ENCODE assay signal across 17 mouse cellular contexts in the genomic region with DNA sequence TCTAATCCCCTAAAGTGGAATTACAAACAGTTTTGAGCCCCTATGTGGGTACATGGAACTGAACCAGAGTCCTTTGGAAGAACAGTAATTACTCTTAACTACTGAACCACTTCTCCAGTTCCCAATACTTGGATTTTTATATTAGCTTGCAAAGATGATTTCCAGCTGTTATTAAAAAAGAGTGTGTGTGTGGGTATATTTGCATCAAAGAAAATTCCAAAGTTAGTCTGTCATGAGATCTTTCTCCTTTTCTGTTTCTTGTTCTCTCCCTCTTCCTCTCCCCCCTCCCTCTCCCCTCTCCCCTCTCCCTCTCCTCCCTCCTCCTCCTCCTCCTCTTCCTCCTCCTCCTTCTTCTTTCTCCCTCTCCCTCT. TPM values are rescaled to one million over a fixed set of nuclear protein-coding genes. Genes with fewer than 3 reads are reported as not detected.
DNase-seq lines count a peak whose midpoint lies in the region; ATAC-seq and TF ChIP-seq lines count a peak whose summit lies in the region.
"Had no signal": no experiment of that assay in that cellular context is flagged by ENCODE, and none has a peak within 500 bp of the region (broad histone marks: within the 10 kb centered on the region; RNA-seq: fewer than 3 reads in every experiment).

No protein-coding gene starts in this region.

- H3K27ac ChIP-seq in kidney, postnatal 0 days: no peak overlapping the region
- peak overlapping the region; percentile 55; the same call in 1 of the 2 replicates for H3K27ac ChIP-seq in lung, embryonic 15.5 days
- H3K27ac ChIP-seq in lung, postnatal 0 days (ENCODE audit: low read length): 0 out of 2 replicates have a peak overlapping the region, but pooled peaks have one; percentile 9
- H3K27ac ChIP-seq: embryonic facial prominence, embryonic 10.5 days; embryonic facial prominence, embryonic 12.5 days; forebrain, embryonic 13.5 days; forebrain, embryonic 15.5 days had no signal

- peak; percentile 25; the same call in 1 of the 2 replicates for TF ChIP-seq EP300 in lung, postnatal 0 days (IDR thresholded peaks at IDR 0.05)

- TF ChIP-seq CTCF in kidney, postnatal 0 days (IDR thresholded peaks at IDR 0.05; ENCODE audit: low read depth): no peak
- TF ChIP-seq CTCF in lung, adult 2 months (IDR thresholded peaks at IDR 0.05; ENCODE audit: insufficient read depth, low read length): no peak
- no peak for TF ChIP-seq CTCF in lung, postnatal 0 days (IDR thresholded peaks at IDR 0.05)

- H3K4me1 ChIP-seq in kidney, postnatal 0 days (replicated peaks; ENCODE audit: insufficient read depth, low read length): no peaks in the 10 kb centered on the region
- peaks cover 5% of the 10 kb centered on the region; the same call in 1 of the 2 replicates for H3K4me1 ChIP-seq in lung, embryonic 15.5 days
- no peaks in the 10 kb centered on the region for H3K4me1 ChIP-seq in lung, adult 2 months (ENCODE audit: control insufficient read depth, insufficient read depth, low read length)
- no peaks in the 10 kb centered on the region for H3K4me1 ChIP-seq in lung, postnatal 0 days (ENCODE audit: insufficient read depth, low read depth, low read length)
- H3K4me1 ChIP-seq: embryonic facial prominence, embryonic 12.5 days; forebrain, embryonic 13.5 days; forebrain, embryonic 15.5 days had no signal

- H3K4me3 ChIP-seq in kidney, postnatal 0 days (replicated peaks; ENCODE audit: low read depth, low read length): no peak overlapping the region
- H3K4me3 ChIP-seq in lung, embryonic 15.5 days: no peak overlapping the region
- no peak overlapping the region for H3K4me3 ChIP-seq in lung, adult 2 months (replicated peaks; ENCODE audit: extremely low read depth, low read depth, low read length)
- no peak overlapping the region for H3K4me3 ChIP-seq in lung, postnatal 0 days (ENCODE audit: low read depth, low read length)
- H3K4me3 ChIP-seq: embryonic facial prominence, embryonic 10.5 days; embryonic facial prominence, embryonic 12.5 days; forebrain, embryonic 13.5 days; forebrain, embryonic 15.5 days had no signal

- no peak overlapping the region for H3K9ac ChIP-seq in kidney, postnatal 0 days (ENCODE audit: low read depth, low read length)
- no peak overlapping the region for H3K9ac ChIP-seq in lung, embryonic 15.5 days
- H3K9ac ChIP-seq in lung, postnatal 0 days (replicated peaks; ENCODE audit: low read depth): no peak overlapping the region
- H3K9ac ChIP-seq: embryonic facial prominence, embryonic 12.5 days; forebrain, embryonic 13.5 days; forebrain, embryonic 15.5 days had no signal

- no peak overlapping the region for H3K4me2 ChIP-seq in kidney, postnatal 0 days (ENCODE audit: low read length)
- H3K4me2 ChIP-seq in lung, embryonic 15.5 days: no peak overlapping the region
- no peak overlapping the region for H3K4me2 ChIP-seq in lung, postnatal 0 days (replicated peaks; ENCODE audit: low read depth, low read length)
- H3K4me2 ChIP-seq: embryonic facial prominence, embryonic 12.5 days; forebrain, embryonic 13.5 days; forebrain, embryonic 15.5 days had no signal

- TF ChIP-seq POLR2A in lung, adult 2 months (IDR thresholded peaks at IDR 0.05; ENCODE audit: borderline replicate concordance, extremely low read depth, low read depth, low read length): no peak

- no peaks in the 10 kb centered on the region for H3K36me3 ChIP-seq in kidney, postnatal 0 days (ENCODE audit: insufficient read depth, low read length)
- no peaks in the 10 kb centered on the region for H3K36me3 ChIP-seq in lung, embryonic 15.5 days
- no peaks in the 10 kb centered on the region for H3K36me3 ChIP-seq in lung, postnatal 0 days (ENCODE audit: insufficient read depth, low read length)
- H3K36me3 ChIP-seq: embryonic facial prominence, embryonic 10.5 days; embryonic facial prominence, embryonic 12.5 days; forebrain, embryonic 15.5 days; G1E had no signal

- H3K27me3 ChIP-seq in kidney, postnatal 0 days (ENCODE audit: insufficient read depth, low read length): no peaks in the 10 kb centered on the region
- no peaks in the 10 kb centered on the region for H3K27me3 ChIP-seq in lung, embryonic 15.5 days
- no peaks in the 10 kb centered on the region for H3K27me3 ChIP-seq in lung, postnatal 0 days (replicated peaks; ENCODE audit: insufficient read depth, low read length)
- H3K27me3 ChIP-seq: CH12.LX; embryonic facial prominence, embryonic 12.5 days; forebrain, embryonic 13.5 days; forebrain, embryonic 15.5 days had no signal

- ATAC-seq in kidney, postnatal 0 days (replicated peaks; ENCODE audit: low FRiP score, low read depth): no peak
- ATAC-seq in lung, embryonic 15.5 days (ENCODE audit: borderline replicate concordance, extremely low read depth, low FRiP score, low TSS enrichment): no peak; the same call in 1 of the 2 replicates
- ATAC-seq in lung, postnatal 0 days: peak; percentile 21; the same call in 1 of the 2 replicates
- ATAC-seq: activated CD4-positive, CD25-positive, alpha-beta regulatory T cell, adult 4 months; CD4-positive, CD25-positive, alpha-beta regulatory T cell, adult 4 months; forebrain, embryonic 15.5 days; Patski had no signal

- peak; percentile 47 for DNase-seq in kidney, postnatal 0 days (ENCODE audit: low spot score)
- no peak for DNase-seq in kidney, adult 18-20 months
- no peak for DNase-seq in lung, adult 2 months
- peak; percentile 71 for DNase-seq in lung, postnatal 0 days (ENCODE audit: low spot score)
- DNase-seq in lung, postnatal 4 days: no peak
- DNase-seq: adrenal gland, adult 8-10 months; B cell, adult 2 months had no signal

- no peaks in the 10 kb centered on the region for H3K9me3 ChIP-seq in kidney, postnatal 0 days (replicated peaks; ENCODE audit: low read length)
- H3K9me3 ChIP-seq in lung, embryonic 15.5 days: no peaks in the 10 kb centered on the region
- H3K9me3 ChIP-seq in lung, postnatal 0 days (ENCODE audit: low read length): no peaks in the 10 kb centered on the region
- H3K9me3 ChIP-seq: embryonic facial prominence, embryonic 10.5 days; embryonic facial prominence, embryonic 12.5 days; forebrain, embryonic 13.5 days; forebrain, embryonic 15.5 days; G1E had no signal

RNA-seq across cellular contexts. Expression of a gene that starts 31.3 kb away (rescaled TPM):
- 2.6 and 2.7 TPM in 2 replicates for polyA plus RNA-seq in kidney, postnatal 0 days (2015; fragmentation: Nextera tagmentation; extraction: Ambion mirVana)
- polyA plus RNA-seq in lung, embryonic 15.5 days (2015; fragmentation: Nextera tagmentation; extraction: Ambion mirVana): 4.9 and 5.1 TPM in 2 replicates
- 68.2 and 75.8 TPM in 2 replicates for polyA plus RNA-seq in lung, adult 2 months (2012; rRNA removed)
- polyA plus RNA-seq in lung, postnatal 0 days (2015; fragmentation: Nextera tagmentation; extraction: Ambion mirVana): 12.8 and 13.8 TPM in 2 replicates
- polyA plus RNA-seq: activated CD4-positive, CD25-positive, alpha-beta regulatory T cell, adult 4 months; CD4-positive, CD25-positive, alpha-beta regulatory T cell, adult 4 months; G1E; Patski had no signal

Comparison
In these comparisons a context has a peak if more than half of its experiments do, and no peak if none do; other contexts are left out.
1. DNase-seq: peak in kidney, postnatal 0 days (single experiment) and lung, postnatal 0 days (single experiment); none in kidney, adult 18-20 months (single experiment), lung, adult 2 months (single experiment) and lung, postnatal 4 days (0 of 2).